Mouse (Mus musculus): ENCODE data around the gene Slc22a17.

Gene Slc22a17

GRCm38 (mm10) chr14:54939434-54940175 is 26.7 kb upstream of the Slc22a17 start:
- DNase-seq (ENCODE audit: low spot score in 2 of 2): peak; percentile 55 to 76

- DNase-seq (ENCODE audit: low spot score in 2 of 2): no peak
Measured at GRCm38 (mm10) chr14:54938431-54939219, 25.7 kb upstream of the Slc22a17 start.

GRCm38 (mm10) chr14:54937361-54938182 is 24.6 kb upstream of the Slc22a17 start:
- no peak for DNase-seq (ENCODE audit: low spot score in 2 of 2)

GRCm38 (mm10) chr14:54936831-54937160 is 23.9 kb upstream of the Slc22a17 start:
- DNase-seq (ENCODE audit: low spot score in 2 of 2): no peak

GRCm38 (mm10) chr14:54935904-54936830 is 23.2 kb upstream of the Slc22a17 start, which contains the start of gene Cmtm5:
TSS of gene Cmtm5 (plus strand) at chr14:54936261.
- no peak for DNase-seq (ENCODE audit: low spot score in 2 of 2)

GRCm38 (mm10) chr14:54932645-54933150 is 19.8 kb upstream of the Slc22a17 start, which contains the start of gene Il25:
TSS of gene Il25 (plus strand) at chr14:54932695.
- DNase-seq (ENCODE audit: low spot score in 2 of 2): no peak

- DNase-seq (ENCODE audit: low spot score in 2 of 2): no peak
Measured at GRCm38 (mm10) chr14:54930431-54930830, 17.5 kb upstream of the Slc22a17 start.

- DNase-seq (ENCODE audit: low spot score in 2 of 2): no peak
Measured at GRCm38 (mm10) chr14:54929801-54930200, 16.9 kb upstream of the Slc22a17 start.

GRCm38 (mm10) chr14:54927296-54927695 is 14.4 kb upstream of the Slc22a17 start:
- DNase-seq (ENCODE audit: low spot score in 2 of 2): no peak

- DNase-seq (ENCODE audit: low spot score in 2 of 2): no peak
Measured at GRCm38 (mm10) chr14:54926401-54927158, 13.6 kb upstream of the Slc22a17 start.

GRCm38 (mm10) chr14:54925349-54926342 is 12.7 kb upstream of the Slc22a17 start, which contains the start of gene Efs:
TSS of gene Efs (minus strand) at chr14:54926126.
- no peak for DNase-seq (ENCODE audit: low spot score in 2 of 2)

GRCm38 (mm10) chr14:54924641-54925348 is 11.9 kb upstream of the Slc22a17 start:
- DNase-seq (ENCODE audit: low spot score in 2 of 2): no peak

GRCm38 (mm10) chr14:54920076-54920685 is 7.2 kb upstream of the Slc22a17 start:
- DNase-seq (ENCODE audit: low spot score in 2 of 2): no peak

GRCm38 (mm10) chr14:54913343-54913742 is 411 bp upstream of the Slc22a17 start:
- no peak for DNase-seq (ENCODE audit: low spot score in 2 of 2)

GRCm38 (mm10) chr14:54912109-54912850 is 652 bp downstream of the Slc22a17 start:
- no peak for DNase-seq (ENCODE audit: low spot score in 2 of 2)

- DNase-seq (ENCODE audit: low spot score in 2 of 2): no peak
Measured at GRCm38 (mm10) chr14:54908682-54909081, 4.2 kb downstream of the Slc22a17 start.

GRCm38 (mm10) chr14:54903641-54904040 is 9.3 kb downstream of the Slc22a17 start:
- no peak for DNase-seq (ENCODE audit: low spot score in 2 of 2)
